Mouse (Mus musculus) intestine, postnatal 0 days (tissue): ENCODE data around the gene Marveld3. TPM values are rescaled to one million over a fixed set of nuclear protein-coding genes. Genes with fewer than 3 reads are reported as not detected.

Source experiments
- ATAC-seq: fragments of 200-750 bp; cut with Nextera tagmentation; 2 replicates; pipeline ENCODE4 v1.8.0; 2017; ENCODE audit warnings: mild to moderate bottlenecking, moderate TSS enrichment, moderate library complexity
- H3K27ac ChIP-seq: fragments of 300-500 bp; sonication (generic); 2 replicates; pipeline ENCODE4 v1.5.1; 2014; ENCODE audit warnings: mild to moderate bottlenecking, low read depth, low read length, moderate library complexity
- H3K27me3 ChIP-seq: fragments of 300-500 bp; sonication (generic); replicated peaks from 2 replicates; pipeline ENCODE4 v1.6.1; 2014; ENCODE audit warnings: low read length, mixed read lengths; ENCODE audit not compliant: control insufficient read depth, insufficient read depth
- H3K36me3 ChIP-seq: fragments of 300-500 bp; sonication (generic); 2 replicates; pipeline ENCODE4 v1.6.1; 2014; ENCODE audit warnings: mild to moderate bottlenecking, moderate library complexity; ENCODE audit not compliant: control insufficient read depth, insufficient read depth
- H3K4me1 ChIP-seq: fragments of 300-500 bp; sonication (generic); replicated peaks from 2 replicates; pipeline ENCODE4 v1.6.1; 2014; ENCODE audit warnings: antibody characterized with exemption, low read length, mixed read lengths; ENCODE audit not compliant: control insufficient read depth, insufficient read depth
- H3K4me2 ChIP-seq: fragments of 300-500 bp; sonication (generic); replicated peaks from 2 replicates; pipeline ENCODE4 v1.6.1; 2014; ENCODE audit warnings: low read depth, mild to moderate bottlenecking, moderate library complexity
- H3K4me3 ChIP-seq: fragments of 300-500 bp; sonication (generic); 2 replicates; pipeline ENCODE4 v1.5.1; 2014; ENCODE audit warnings: low read depth, low read length
- H3K9ac ChIP-seq: fragments of 300-500 bp; sonication (generic); 2 replicates; pipeline ENCODE4 v1.6.1; 2014; ENCODE audit warnings: mild to moderate bottlenecking, low read depth, low read length
- H3K9me3 ChIP-seq: fragments of 300-500 bp; sonication (generic); 2 replicates; pipeline ENCODE4 v1.6.1; 2016; ENCODE audit warnings: mixed run types; ENCODE audit not compliant: control insufficient read depth
- CTCF ChIP-seq: sonication (generic); IDR thresholded peaks from 2 replicates; pipeline ENCODE4 v1.5.1; 2016; ENCODE audit warnings: low read depth, mild to moderate bottlenecking, control low read depth, antibody characterized with exemption, moderate library complexity
- polyA plus RNA-seq: library from polyadenylated mRNA; unstranded; fragments of >200 nt; fragmentation: Nextera tagmentation; extraction: Ambion mirVana; gene quantifications from 2 replicates; pipeline ENCODE4 v1.2.1, GENCODE M21; 2015

Gene Marveld3
- polyA plus RNA-seq, 1 experiment from 2014 or later: 25.0 TPM

DNA sequence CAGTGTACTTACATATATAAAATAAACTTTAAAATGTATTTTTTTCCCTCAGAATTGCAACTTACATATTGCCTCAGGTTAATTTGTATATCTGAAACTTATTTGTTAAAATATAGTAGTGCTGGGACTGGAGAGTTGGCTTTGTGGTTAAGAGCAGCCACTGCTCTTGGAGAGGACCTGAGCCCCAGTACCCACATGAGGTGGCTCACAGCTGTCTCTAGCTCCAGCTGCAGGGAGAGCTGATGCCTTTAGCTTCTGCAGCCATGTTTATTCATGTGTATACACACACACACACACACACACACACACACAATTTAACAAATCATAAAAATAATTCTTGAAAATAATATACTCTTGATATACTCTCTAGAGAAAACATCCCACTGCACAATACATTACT, 59.6 kb downstream of the Marveld3 start:
- Histone ChIP-seq H3K27ac (no peak overlapping the region), H3K9ac (no peak overlapping the region), H3K4me2 (no peak overlapping the region), H3K27me3 (no peaks in the 10 kb centered on the region), H3K4me3 (no peak overlapping the region), H3K36me3 (0 out of 2 replicates have a peak, but pooled peaks cover 2% of the 10 kb centered on the region), H3K9me3 (no peaks in the 10 kb centered on the region), H3K4me1 (no peaks in the 10 kb centered on the region)
- ATAC-seq: no peak
- TF ChIP-seq CTCF: no peak

Other genes starting within 250 kb of the Marveld3 start
- 2.4 and 2.6 TPM in 2 replicates for gene Atxn1l, start 224.5 kb downstream of the Marveld3 start, polyA plus RNA-seq
- 27.1 and 28.2 TPM in 2 replicates for gene Ap1g1, start 183.6 kb downstream of the Marveld3 start, polyA plus RNA-seq
- gene Phlpp2, start 93.7 kb downstream of the Marveld3 start, polyA plus RNA-seq: 3.1 and 4.1 TPM in 2 replicates
- 0.12 TPM in 1 of 2 replicates, not detected in the other for gene Tat, start 28.2 kb upstream of the Marveld3 start, polyA plus RNA-seq
- 5.5 and 6.2 TPM in 2 replicates for gene Chst4, start 77.5 kb upstream of the Marveld3 start, polyA plus RNA-seq
- gene Zfp612, start 117.5 kb upstream of the Marveld3 start, polyA plus RNA-seq: 2.4 and 2.6 TPM in 2 replicates
- gene Gm21964, start 139.0 kb upstream of the Marveld3 start, polyA plus RNA-seq: not detected in 2 replicates
- not detected in 2 replicates for gene Gm17720, start 140.6 kb upstream of the Marveld3 start, polyA plus RNA-seq
- gene Calb2, start 206.0 kb upstream of the Marveld3 start, polyA plus RNA-seq: 0.26 and 0.27 TPM in 2 replicates